Mouse (Mus musculus) urinary bladder, adult 18-20 months (tissue): ENCODE data around the gene Nfyb.
A peak's percentile ranks its signal among the peaks of the same experiment; 100 is the strongest.

ENCODE experiments used
- DNase-seq, 2 experiments: peaks; one replicate each; pipeline ENCODE4 v3.0.0; 2022; ENCODE audit warnings: low spot score in 2 of 2, mixed read lengths in 2 of 2

Gene Nfyb

DNA sequence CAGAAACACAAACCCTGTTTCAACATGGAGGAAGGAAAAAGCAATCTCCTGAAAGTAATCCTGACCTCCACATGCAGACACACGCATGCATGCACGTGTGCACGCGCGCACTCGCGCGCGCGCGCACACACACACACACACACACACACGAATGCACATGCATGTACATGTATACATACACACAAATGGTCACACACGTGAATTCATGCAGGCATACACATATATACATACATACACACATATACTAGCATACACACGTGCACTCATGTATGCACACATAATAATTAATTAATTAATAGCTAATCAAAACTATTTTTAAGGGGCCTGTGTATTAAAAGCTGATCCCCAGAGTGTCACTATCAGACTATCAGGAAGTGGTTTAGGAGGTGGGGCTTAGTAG lies 15.9 kb upstream of the Nfyb start:
- no peak for DNase-seq

GRCm38 (mm10) chr10:82778791-82779549 lies 15.0 kb upstream of the Nfyb start:
- no peak for DNase-seq

GRCm38 (mm10) chr10:82777886-82778285 lies 13.9 kb upstream of the Nfyb start:
- no peak for DNase-seq

DNA sequence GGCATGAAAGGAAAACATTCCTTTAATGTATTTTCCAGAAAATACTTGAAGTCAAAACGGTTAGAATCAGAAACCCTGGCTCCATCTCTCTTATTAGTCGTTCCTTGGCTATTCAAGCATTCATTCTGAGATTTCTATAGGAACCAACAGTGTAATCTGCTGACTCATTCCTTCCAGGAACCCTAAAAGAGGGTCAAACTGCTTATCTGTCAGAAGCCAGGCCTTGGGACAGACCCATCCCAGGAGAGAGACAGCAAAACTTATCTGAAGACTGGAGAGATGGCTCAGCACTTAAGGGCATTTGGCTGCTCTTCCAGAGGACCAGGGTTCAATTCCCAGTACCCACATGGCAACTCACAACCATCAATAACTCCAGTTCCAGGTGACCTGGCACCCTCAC lies 13.1 kb upstream of the Nfyb start:
- no peak for DNase-seq

- DNase-seq = no peak
These were observed 10.9 kb upstream of the Nfyb start for GRCm38 (mm10) chr10:82774841-82775240.

DNA sequence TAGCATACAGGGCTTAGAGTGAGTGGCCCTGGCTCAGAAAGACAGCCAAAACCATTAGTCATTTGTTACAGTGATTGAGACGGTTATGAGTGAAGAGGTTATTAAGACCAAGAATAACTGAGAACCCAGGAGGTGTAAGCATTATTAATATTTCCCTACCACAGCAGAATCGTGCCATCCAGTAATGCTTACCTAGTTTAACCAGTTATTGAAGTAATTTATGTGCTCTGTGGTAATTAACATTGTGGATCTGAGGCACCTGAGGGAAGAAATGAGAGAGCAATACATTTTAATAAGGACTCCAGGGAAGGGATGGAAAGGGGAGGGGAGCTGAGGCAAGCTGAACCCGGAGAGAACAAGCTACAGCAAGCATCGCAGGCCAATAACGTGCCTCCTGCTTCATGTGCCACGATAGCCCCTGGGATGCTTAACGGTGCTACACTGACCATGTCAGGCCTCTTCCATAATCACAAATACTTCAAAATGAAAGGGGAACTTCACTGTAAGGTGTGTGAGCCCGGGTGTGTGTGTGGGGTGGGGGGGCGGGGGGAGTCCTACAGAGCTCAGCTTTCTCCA lies 7.7 kb upstream of the Nfyb start:
- no peak for DNase-seq

GRCm38 (mm10) chr10:82770713-82771112 lies 6.8 kb upstream of the Nfyb start:
- DNase-seq = no peak

DNA sequence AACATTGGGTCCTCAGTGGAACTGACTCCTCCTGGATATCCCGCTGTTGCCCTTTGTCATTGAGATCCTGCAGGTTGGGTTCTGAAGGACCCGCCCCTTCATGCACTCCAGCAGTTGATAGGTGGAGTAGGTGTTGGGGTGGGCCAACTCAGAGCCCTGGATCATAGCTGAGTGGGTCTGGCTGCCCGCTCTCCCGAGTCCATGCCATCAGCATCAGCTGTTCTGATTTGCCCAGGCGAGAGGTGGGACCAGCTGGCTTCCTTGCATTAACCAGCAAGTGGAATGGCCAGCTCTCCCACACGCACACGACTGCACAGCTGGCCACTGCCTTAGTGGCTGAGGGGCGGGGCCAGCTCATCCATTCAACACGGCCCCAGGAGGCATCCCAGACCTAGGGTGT lies 5.0 kb upstream of the Nfyb start:
- DNase-seq = no peak

GRCm38 (mm10) chr10:82762756-82763681 lies 925 bp downstream of the Nfyb start:
- DNase-seq = peak in 1 of 2 experiments; percentile 38

DNA sequence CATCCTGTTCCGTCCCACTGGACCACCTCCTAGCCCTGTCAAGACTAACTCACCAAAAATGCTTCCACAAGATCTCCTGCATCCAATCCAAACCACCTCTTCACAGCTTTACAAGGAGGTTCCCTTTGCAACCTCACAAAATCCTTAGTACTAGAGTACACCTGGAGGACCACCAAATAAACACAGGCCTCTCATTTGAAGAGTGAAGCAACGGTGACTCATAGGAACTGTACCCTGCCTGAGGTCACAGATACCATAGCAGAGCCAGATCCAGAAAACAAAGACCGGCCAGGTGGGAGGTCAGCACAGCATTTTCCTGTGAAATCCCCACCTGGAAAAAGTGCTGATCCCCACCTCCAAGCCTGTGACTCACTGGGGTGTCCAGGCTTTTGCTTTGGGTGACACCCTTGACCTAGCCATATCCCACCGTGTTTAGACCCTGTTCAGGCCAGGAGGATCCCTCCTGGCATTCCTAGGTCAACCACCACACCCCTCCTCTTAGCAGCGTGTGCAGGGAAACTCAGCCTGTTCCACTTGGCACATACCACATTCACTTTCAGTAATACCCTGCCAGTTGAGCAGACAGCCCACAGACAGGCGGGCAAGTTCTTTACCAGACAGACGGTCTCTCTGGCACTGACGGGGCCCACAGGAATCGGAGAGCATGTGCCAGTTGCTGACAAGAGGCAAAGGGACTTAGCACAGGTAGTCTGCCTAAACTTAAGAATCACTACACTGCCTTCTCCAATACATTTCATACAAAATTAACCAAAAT lies 2.7 kb downstream of the Nfyb start:
- DNase-seq = no peak

DNA sequence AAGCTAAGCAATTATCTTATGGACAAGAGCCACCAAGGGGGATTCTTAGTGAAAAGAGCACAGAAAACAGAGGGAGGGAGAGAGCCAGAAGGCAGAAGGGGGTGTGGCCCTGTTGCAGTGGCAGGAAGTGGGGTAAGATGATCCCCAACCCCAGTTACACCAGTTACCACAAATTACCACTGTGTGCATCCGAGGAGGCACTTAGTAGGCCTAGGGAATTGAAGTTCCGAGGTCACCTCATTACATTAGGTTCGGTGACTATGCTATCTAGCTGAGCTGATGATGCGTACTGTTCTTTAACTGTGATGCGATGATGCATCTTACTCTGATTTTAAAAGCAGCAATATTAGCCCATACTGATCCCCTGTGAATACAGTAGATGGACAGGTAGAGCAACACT lies 4.2 kb downstream of the Nfyb start:
- no peak for DNase-seq

DNA sequence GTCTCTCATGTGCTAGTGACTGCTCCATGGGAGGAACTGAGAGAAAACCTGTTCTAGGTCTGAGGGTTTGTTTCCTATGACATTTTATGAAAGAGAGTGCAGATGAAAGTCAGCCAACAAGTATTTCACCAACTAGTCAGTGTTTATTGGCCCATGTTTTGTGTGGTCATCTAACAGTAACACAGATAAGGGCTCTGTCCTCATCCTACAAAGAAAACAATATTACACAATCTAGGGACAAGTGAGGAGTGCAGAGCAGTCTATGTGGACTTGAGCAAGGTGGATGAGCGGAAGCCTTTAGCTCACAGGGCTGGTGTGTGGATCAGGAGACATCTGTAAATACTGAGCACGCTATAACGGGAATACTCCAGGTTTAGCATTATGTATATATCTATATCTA lies 5.1 kb downstream of the Nfyb start:
- DNase-seq = no peak

GRCm38 (mm10) chr10:82758368-82758767 lies 5.6 kb downstream of the Nfyb start:
- DNase-seq = no peak

DNA sequence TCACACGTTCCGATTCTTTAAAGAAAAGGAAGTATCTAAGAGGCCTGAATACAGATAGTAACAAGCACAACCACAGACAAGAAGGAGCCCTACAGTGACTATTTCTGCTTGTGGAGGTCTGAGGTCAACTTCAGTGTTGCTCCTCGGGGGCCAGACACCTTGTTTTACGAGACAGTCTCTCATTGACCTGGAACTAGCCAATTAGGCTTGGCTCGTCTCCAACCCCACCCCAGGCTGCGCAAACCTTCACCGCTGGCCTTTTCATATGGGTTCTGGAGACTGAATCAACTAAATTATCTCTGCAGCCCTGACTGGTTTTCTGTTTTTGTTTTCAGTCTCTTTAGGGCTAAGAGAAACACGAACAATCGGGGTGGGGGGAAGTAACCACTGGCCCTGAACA lies 6.6 kb downstream of the Nfyb start:
- no peak for DNase-seq

DNA sequence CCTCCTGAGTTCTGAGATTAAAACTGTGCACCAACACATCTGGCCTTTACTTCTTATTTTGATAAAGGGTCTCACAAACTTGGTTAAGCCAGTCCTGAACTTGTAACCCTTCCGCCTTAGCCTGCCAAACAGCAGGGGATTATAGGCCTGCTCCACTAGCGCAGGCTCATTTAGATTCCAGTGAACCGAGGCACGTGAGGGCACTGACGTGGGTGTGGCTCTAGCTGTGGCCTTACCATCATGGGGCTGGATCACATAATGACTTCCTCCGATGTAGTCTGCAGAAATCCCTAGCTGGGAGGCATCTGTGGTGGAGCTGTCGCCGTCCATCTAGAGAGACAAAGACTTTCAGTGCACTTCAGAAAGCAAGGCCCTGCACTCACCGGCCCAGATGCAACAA lies 7.5 kb downstream of the Nfyb start:
- no peak for DNase-seq

DNA sequence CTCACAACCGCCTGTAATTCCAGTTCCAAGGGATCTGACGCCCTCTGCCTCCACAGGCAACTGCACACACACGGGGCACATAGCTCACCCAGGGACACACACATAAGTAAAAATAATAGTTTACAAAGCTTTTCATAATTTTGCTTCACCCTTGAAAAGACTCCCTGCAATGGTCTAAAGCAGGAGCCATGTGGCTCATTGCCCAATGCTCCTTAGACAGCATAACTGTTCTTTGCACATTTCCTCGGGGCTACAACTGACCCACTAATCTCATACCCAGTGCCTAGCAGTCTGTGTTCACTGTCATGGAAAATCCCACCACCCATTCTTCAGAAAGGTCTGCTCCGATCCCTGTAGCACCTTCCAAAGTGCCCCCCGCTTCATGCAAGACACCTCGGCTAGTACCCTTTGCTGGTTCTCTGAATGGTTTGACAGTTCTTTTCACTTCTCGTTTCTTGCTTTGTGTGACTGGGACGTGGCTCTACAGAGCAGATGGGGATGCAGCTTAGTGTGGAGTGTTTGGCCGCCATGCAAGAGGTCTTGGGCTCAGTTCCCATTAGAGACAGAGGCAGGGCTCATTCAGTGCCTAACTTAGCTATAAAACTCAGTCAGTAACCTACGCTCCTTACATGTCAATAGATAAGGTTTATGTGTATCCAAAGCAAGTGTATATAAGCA lies 8.6 kb downstream of the Nfyb start:
- no peak for DNase-seq

- no peak for DNase-seq
These were observed 9.3 kb downstream of the Nfyb start for GRCm38 (mm10) chr10:82754642-82755041.

- DNase-seq = no peak
These were observed 11.0 kb downstream of the Nfyb start for GRCm38 (mm10) chr10:82752921-82753320.

DNA sequence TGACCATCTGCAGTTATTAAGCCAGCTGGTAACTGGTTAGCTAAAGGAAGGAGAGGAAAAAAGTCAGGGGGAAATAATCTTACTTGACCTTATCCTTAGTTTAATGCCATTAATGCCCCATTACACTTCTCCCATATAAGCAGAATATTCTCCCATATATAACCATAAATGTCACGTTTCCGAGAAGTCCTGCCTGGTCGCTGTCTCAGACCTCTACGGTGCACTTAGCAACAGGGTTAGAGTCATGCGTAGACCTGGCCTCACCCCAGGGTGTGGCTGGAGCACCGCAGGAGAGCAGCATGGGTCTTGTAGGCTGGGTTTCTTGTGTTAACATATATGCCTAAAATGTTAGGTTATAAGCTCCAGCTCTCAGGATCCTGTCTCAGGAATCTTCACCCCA lies 13.2 kb downstream of the Nfyb start:
- DNase-seq = no peak

- no peak for DNase-seq
These were observed 16.7 kb downstream of the Nfyb start for GRCm38 (mm10) chr10:82746988-82747850.
